Mouse (Mus musculus): Measurements from ENCODE around the gene Tsr3. TPM values are rescaled to one million over a fixed set of nuclear protein-coding genes. Genes with fewer than 3 reads are reported as not detected.
A peak's percentile ranks its signal among the peaks of the same experiment; 100 is the strongest.

Gene Tsr3
- total and polyA plus RNA-seq, 2 experiments from 2014 or later, result 62.0 to 70.0 TPM

GRCm38 (mm10) chr17:25272951-25273705 is 33.2 kb downstream of the Tsr3 start:
- Histone ChIP-seq H3K9me3 (ENCODE audit: low read length) (no peaks in the 10 kb centered on the region), H3K4me2 (ENCODE audit: low read depth) (peak overlapping the region; percentile 89), H3K9ac (peak overlapping the region; percentile 99), H3K4me3 (ENCODE audit: low read depth, low read length) (peak overlapping the region; percentile 94), H3K27ac (ENCODE audit: low read depth, low read length) (peak overlapping the region; percentile 98), H3K36me3 (ENCODE audit: insufficient read depth) (peaks cover 17% of the 10 kb centered on the region), H3K27me3 (ENCODE audit: insufficient read depth, low read length) (no peaks in the 10 kb centered on the region), H3K4me1 (ENCODE audit: insufficient read depth) (peaks cover 21% of the 10 kb centered on the region)
- TF ChIP-seq CTCF (IDR thresholded peaks at IDR 0.05; ENCODE audit: low read depth), result no peak
- 2% methylated on average over 92 of the region's 92 CpGs for WGBS
- DNase-seq (no peak), ATAC-seq (peak; percentile 90)

- H3K4me2 ChIP-seq (ENCODE audit: low read depth), result peak overlapping the region; percentile 89
- peak; percentile 84 for ATAC-seq
- no peaks in the 10 kb centered on the region for H3K27me3 ChIP-seq (ENCODE audit: insufficient read depth, low read length)
- peak overlapping the region; percentile 94 for H3K4me3 ChIP-seq (ENCODE audit: low read depth, low read length)
- WGBS, result 2% methylated on average over 41 of the region's 45 CpGs
- peak; percentile 84 for TF ChIP-seq CTCF (IDR thresholded peaks at IDR 0.05; ENCODE audit: low read depth)
- DNase-seq, result peak; percentile 100
- peaks cover 9% of the 10 kb centered on the region for H3K36me3 ChIP-seq (ENCODE audit: insufficient read depth)
- H3K27ac ChIP-seq (ENCODE audit: low read depth, low read length), result peak overlapping the region; percentile 98
- H3K9me3 ChIP-seq (ENCODE audit: low read length), result no peaks in the 10 kb centered on the region
- peak overlapping the region; percentile 99 for H3K9ac ChIP-seq
- H3K4me1 ChIP-seq (ENCODE audit: insufficient read depth), result peaks cover 21% of the 10 kb centered on the region
Observed at GRCm38 (mm10) chr17:25273706-25274501, 33.9 kb downstream of the Tsr3 start.

- Histone ChIP-seq H3K4me3 (ENCODE audit: low read depth, low read length) (peak within 1 kb of the TSS; percentile 94), H3K9me3 (ENCODE audit: low read length) (no peaks in the 10 kb centered on the region), H3K4me1 (ENCODE audit: insufficient read depth) (peaks cover 21% of the 10 kb centered on the region), H3K27ac (ENCODE audit: low read depth, low read length) (peak within 1 kb of the TSS; percentile 98), H3K4me2 (ENCODE audit: low read depth) (peak within 1 kb of the TSS; percentile 89), H3K27me3 (ENCODE audit: insufficient read depth, low read length) (no peaks in the 10 kb centered on the region), H3K9ac (peak within 1 kb of the TSS; percentile 99), H3K36me3 (ENCODE audit: insufficient read depth) (peaks cover under 1% of the 10 kb centered on the region; the same call in 1 of the 2 replicates)
- TF ChIP-seq CTCF (IDR thresholded peaks at IDR 0.05; ENCODE audit: low read depth), result no peak
- DNase-seq (no peak), ATAC-seq (no peak)
- 78% methylated on average over 9 of the region's 9 CpGs for WGBS
Observed at GRCm38 (mm10) chr17:25274571-25275346, 34.8 kb downstream of the Tsr3 start, which contains the start of gene Ube2i. TSS of gene Ube2i (minus strand) at chr17:25274622.

- ATAC-seq (no peak), DNase-seq (no peak)
- WGBS, result 95% methylated on average over 3 of the region's 3 CpGs
- no peaks in the 10 kb centered on the region for H3K9me3 ChIP-seq (ENCODE audit: low read length)
- H3K4me3 ChIP-seq (ENCODE audit: low read depth, low read length), result no peak overlapping the region
- no peak overlapping the region for H3K4me2 ChIP-seq (ENCODE audit: low read depth)
- peaks cover 14% of the 10 kb centered on the region for H3K4me1 ChIP-seq (ENCODE audit: insufficient read depth)
- no peaks in the 10 kb centered on the region; the same call in 1 of the 2 replicates for H3K36me3 ChIP-seq (ENCODE audit: insufficient read depth)
- no peak overlapping the region for H3K9ac ChIP-seq
- no peak overlapping the region for H3K27ac ChIP-seq (ENCODE audit: low read depth, low read length)
- TF ChIP-seq CTCF (IDR thresholded peaks at IDR 0.05; ENCODE audit: low read depth), result no peak
- H3K27me3 ChIP-seq (ENCODE audit: insufficient read depth, low read length), result no peaks in the 10 kb centered on the region
Observed at GRCm38 (mm10) chr17:25275833-25276232, 35.9 kb downstream of the Tsr3 start.

GRCm38 (mm10) chr17:25282133-25282532 is 42.2 kb downstream of the Tsr3 start:
- Histone ChIP-seq H3K27ac (ENCODE audit: low read depth, low read length) (no peak overlapping the region), H3K4me3 (ENCODE audit: low read depth, low read length) (no peak overlapping the region), H3K4me2 (ENCODE audit: low read depth) (no peak overlapping the region), H3K36me3 (ENCODE audit: insufficient read depth) (no peaks in the 10 kb centered on the region), H3K9me3 (ENCODE audit: low read length) (no peaks in the 10 kb centered on the region), H3K9ac (no peak overlapping the region), H3K4me1 (ENCODE audit: insufficient read depth) (no peaks in the 10 kb centered on the region), H3K27me3 (ENCODE audit: insufficient read depth, low read length) (no peaks in the 10 kb centered on the region)
- WGBS, result 45% methylated on average over 11 of the region's 11 CpGs
- ATAC-seq, result no peak
- no peak for DNase-seq
- no peak for TF ChIP-seq CTCF (IDR thresholded peaks at IDR 0.05; ENCODE audit: low read depth)

- H3K4me3 ChIP-seq (ENCODE audit: low read depth, low read length), result no peak overlapping the region
- WGBS, result 16% methylated on average over 3 of the region's 3 CpGs
Observed at GRCm38 (mm10) chr17:25285033-25285432, 45.1 kb downstream of the Tsr3 start.

More at GRCm38 (mm10) chr17:25285033-25285432, 45.1 kb downstream of the Tsr3 start:
- ATAC-seq (peak; percentile 18; the same call in 1 of the 2 replicates), DNase-seq (peak; percentile 68)
- Histone ChIP-seq H3K4me2 (ENCODE audit: low read depth) (no peak overlapping the region), H3K4me1 (ENCODE audit: insufficient read depth) (no peaks in the 10 kb centered on the region), H3K9me3 (ENCODE audit: low read length) (no peaks in the 10 kb centered on the region), H3K9ac (no peak overlapping the region), H3K27me3 (ENCODE audit: insufficient read depth, low read length) (no peaks in the 10 kb centered on the region), H3K36me3 (ENCODE audit: insufficient read depth) (no peaks in the 10 kb centered on the region), H3K27ac (ENCODE audit: low read depth, low read length) (no peak overlapping the region)
- peak; percentile 86 for TF ChIP-seq CTCF (IDR thresholded peaks at IDR 0.05; ENCODE audit: low read depth)
